Mouse (Mus musculus): ENCODE results near the gene Bicral.

Bicral gene

DNA sequence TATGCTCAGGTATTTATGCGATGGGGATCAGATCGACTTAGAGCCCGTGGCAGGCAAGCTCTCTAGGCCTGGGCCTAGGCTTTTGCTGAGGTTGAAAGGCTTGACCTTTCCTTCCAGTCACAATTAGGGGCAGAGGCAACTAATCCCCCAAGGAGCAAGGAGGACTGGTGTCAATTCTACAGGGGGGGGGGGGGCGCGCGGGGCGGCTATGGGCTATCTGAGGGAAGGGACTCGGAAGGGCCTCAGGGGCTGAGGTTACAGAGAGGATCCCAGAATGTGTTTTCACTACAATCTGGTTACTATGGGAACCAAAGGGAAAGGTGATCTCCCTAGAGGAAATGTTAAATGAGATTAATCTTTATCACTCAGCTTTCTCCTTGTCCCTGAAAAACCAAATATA lies 60.9 kb downstream of the Bicral start:
- WGBS, result 43% methylated on average over 8 of the region's 8 CpGs

DNA sequence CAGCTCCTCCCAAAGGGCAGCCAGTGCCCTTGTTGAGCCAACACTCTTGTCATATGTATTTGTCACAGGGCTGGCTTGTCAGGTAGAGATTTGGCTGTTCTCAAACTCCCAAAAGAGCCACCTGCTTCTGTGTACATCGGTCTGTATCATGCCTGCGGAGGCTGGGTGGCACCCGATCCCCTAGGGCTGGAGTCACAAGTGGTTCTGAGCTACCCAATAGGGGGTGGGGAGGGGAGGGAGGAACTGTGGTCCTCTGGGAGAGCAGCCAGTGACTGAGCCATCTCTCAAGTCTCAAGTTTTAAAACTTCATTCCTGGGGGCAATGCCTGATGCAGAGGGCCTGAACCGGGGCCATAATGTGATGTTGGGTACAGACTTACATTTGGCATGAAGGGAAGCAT lies 61.5 kb downstream of the Bicral start:
- WGBS, result 91% methylated on average over 4 of the region's 4 CpGs

DNA sequence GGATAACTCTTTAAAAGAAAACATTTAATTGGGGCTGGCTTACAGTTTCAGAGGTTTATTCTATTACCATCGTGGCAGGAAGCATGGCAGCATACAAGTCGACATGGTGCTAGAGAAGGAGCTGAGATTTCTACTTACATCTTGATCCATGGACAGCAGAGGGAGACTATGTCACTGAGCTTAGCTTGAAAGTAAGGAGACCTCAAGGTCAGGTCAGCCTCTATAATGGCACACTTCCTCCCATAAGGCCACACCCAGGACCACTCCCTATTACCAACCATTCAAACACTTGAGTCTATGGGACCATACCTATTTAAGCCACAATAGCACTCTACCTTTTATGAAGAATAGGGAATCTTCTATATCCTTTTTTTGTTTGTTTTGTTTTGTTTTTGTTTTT lies 65.3 kb downstream of the Bicral start:
- WGBS, result 88% methylated on average over 2 of the region's 2 CpGs

DNA sequence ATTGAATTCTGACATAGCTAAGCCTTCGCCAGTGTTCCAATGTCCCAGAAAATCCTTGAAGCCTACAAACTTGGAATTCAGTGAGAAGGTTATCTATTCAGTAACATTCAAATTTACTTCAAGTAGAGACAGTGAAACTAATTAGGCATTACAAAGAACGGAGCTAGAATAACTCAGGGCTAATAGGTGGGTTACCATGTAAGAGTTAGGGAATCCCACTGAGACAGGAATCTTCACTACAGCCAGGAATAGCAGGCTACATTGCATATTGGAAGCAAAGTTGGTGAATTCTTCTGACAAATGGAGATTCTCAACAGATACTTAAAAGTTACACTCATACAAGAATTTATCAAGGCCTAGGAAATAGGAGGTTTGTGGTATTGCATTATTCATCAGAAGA lies 70.3 kb downstream of the Bicral start:
- 68% methylated on average over 2 of the region's 2 CpGs for WGBS

DNA sequence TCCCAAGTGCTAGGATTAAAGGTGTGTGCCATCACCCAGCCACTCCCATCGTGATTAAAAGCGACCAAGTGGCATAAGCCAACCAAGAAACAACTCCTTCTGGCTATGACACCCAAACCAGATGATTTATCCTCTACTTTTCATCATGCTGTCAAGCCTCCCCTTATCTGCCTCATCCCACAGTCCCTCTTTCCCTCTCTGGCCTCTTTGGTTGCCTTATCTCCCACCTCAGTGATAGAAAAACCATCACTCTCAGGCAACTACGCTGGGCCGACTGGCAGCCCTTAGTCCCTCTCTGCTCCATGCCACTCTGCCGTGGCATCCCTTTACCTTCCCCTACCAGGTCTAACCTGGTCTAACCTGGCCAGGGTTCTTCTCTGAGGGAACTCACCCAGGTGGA lies 71.3 kb downstream of the Bicral start:
- WGBS, result 94% methylated on average over 5 of the region's 5 CpGs

DNA sequence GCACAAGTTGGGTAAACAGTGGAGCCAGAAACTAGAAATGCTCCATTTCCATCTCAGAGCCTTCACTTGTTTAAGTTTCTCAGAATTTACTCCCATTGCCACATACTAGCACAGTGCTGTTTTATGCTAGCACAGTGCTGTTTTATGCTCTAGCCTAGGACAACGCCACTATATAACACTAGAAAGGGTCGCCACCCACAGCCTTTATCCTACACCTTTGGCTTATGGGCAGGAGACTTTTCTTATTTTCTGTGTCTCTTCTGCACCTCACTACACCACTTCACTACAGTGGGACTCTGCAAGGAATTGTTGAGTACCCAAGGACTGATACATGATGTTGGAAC lies 75.1 kb downstream of the Bicral start:
- WGBS, result 73% methylated on average over 2 of the region's 2 CpGs

DNA sequence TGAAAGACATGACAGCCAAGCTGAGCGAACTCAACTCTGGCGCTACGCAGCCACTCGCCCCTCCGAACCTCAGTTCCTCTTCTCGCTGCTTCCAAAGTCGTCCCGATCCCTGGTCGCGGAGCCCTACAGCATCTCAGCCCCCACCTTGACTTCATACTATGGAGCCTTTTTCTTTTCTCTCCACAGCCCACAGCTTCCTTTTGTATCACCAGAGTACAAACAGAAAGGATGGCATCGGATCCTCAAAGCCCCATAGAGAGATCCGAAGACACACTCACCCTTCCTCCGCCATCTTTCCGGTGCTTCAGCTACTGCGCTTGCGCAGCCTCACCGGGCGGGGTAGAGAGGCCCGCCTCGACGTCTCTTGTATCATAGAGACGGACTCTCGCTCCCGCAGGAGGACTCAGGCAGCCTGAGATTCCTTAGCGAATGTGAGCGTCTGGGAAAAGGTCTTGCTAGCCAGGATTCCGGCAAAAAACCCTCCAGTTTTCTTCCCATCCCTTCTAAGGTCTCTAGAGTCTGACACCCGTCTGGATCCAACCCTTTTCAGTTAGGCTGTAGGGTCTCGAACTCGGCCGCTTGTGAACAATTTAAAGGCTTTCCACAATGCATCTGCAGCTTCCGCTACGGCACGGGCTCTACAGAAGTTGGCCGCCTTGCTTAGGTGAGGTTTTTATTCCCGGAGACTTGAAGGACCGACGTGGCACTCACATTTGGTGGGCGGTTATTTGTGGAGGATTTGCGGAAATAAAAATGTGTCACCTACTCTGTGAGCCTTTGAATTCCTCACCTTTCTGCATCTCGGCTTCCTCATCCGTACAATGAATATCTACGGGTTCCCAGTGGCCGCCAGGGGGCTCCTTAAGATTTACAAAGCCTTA lies 75.7 kb downstream of the Bicral start, which contains the start of gene Rpl7l1:
TSS of gene Rpl7l1 (minus strand) at position 332 of the 881 bp plus-strand sequence.
- WGBS, result under 1% methylated on average over 44 of the region's 44 CpGs

DNA sequence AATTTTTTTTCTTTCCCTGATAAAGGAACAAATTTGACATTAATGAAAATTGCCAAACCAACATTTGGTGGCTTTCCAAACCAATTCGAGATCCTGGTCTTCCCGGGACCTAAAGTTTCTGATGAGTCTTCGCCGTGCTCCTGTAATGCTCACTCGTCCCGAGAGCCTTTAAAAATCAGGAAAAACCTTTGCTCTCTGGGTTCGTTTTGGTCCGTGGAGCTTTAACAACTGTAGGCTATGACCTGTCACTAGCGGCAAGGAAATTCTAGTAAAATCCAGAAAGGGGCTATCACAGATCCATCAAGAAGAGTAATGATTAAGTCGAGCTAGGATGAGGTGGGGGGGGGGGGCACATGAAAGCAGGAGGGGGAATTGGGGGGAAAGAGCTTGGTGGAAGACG lies 76.4 kb downstream of the Bicral start:
- under 1% methylated on average over 11 of the region's 11 CpGs for WGBS

DNA sequence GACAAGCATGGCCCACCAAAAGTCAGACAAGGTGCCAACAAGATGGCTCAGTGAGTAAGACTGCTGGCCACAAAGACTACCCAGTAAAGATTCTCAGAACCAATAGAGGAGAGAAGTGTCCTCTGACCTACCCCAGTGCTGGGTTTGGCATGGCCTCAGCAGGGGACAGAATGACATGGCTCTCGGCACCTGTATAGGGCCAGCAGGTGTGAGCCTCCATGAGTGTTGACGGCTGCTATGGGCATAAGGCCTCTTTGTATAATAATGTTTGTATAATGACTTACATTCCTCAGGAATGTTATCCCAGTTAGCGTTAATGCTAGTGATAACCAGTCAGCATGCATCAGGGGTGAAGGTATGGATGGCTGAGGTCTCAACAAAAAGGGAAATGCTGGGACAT lies 82.2 kb downstream of the Bicral start:
- 83% methylated on average over 3 of the region's 3 CpGs for WGBS

DNA sequence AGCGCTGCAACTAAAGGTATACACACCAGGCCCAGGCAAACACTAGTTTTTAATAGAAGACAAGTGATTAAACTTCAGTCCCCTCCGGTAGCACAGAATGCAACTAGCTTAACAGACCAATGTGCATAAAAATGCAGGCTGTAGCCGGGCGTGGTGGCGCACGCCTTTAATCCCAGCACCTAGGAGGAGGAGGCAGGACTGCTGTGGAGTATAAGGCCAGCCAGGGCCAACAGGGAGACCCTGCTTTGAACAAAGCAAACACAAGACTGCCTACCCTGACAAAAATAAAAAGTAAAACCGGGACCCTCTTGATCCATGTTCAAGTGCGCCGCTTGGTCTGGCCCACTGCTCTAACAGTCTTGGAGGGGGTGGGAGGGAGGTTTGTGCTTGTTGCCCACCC lies 83.2 kb downstream of the Bicral start:
- WGBS, result 94% methylated on average over 9 of the region's 9 CpGs

DNA sequence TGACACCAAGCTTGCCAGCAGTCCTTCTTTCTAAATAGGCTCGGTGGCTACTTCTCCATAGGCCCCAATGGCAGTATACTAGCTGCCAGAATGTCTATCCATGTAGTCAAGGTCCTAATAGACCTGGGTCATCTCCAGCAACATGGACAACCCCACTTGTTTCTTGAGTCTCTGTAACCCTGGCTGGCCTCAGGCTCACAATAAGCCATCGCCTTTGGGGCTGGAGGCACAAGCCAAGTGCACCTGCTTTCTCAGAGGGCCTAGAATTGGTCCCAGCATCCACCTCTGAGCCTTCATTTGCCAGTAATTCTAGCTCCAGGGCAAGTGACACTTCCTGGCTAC lies 84.2 kb downstream of the Bicral start:
- WGBS, result 37% methylated on average over 2 of the region's 2 CpGs

DNA sequence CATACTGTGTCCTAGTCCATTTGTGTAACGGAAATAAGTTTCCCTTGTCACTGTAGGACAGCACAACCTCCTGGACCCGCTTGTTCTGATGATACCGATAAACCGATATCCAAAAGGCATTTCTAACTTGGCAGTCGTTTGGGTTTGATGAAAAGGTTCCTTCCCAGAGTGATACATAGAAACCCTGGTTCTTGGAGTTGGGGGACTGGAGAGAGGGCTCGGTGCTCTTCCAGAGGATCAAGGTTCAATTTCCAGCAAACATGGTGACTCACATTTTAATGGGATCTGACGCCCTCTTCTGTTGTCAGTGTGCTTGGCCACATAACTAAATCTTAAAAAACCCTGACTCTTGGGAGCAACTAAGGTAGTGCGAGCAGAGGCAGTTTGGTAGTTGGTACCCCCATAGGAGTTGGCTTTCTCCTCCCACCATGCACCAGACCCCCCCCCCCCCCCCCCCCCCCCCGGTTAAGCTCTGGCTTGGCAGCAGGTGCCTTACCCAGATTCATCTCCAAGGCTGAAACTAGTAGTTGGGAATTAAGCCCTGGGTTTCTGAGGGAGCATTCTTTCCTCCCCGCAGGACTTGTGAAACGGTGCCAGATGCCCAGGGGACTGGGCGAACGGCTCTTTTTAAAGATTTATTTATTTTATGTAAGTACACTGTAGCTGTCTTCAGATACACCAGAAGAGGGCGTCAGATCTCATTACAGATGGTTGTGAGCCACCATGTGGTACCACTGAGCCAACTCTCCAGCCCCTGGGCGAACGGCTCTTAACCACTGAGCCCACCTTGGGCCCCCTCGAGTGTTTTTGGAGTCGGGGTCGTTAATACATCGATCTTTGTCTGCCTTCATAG lies 84.8 kb downstream of the Bicral start:
- 6% methylated on average over 19 of the region's 20 CpGs for WGBS

DNA sequence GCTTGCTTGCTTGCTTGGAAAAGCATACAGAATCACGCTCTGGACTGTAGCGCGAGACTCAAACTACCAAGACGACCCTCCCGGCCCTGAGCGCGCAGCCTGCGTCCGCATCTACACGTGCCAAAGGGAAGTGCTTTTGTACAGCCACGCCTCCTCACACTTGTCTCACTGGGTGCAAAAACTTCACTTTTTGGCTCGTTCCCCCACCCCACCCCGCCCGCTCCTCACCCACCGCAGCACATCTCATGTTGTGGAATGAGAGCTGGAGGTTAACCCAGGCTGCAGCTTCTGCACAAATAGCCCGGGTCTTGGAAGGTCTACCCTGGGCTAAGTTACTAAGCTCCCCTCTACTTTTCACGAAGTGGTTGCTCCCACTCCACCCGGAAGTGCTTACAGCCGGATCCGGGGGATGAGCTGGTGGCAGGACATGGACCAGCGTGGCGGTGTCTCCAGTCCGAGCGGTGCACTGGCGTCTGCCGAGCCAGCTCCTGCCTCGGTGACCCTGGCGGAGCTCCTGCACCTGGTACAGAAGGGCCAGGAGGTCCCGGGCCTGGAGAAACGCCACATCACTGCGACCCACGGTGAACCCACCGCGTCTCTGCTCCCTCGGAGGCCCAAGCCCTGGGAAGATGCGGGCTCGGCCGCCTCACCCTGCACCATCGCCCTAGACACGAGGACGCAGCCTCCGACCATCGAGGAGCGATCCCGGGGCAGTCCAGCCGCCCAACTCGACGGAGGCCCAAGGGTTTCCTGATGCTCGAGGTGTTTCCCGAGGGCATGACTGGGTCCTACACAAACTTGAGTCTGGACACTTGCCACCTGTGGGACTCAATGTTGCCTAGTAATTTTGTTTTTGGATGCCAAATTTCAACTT lies 85.6 kb downstream of the Bicral start, which contains the start of gene 2310039H08Rik:
TSS of gene 2310039H08Rik (plus strand) at position 232 of the 874 bp plus-strand sequence.
- under 1% methylated on average over 50 of the region's 50 CpGs for WGBS

DNA sequence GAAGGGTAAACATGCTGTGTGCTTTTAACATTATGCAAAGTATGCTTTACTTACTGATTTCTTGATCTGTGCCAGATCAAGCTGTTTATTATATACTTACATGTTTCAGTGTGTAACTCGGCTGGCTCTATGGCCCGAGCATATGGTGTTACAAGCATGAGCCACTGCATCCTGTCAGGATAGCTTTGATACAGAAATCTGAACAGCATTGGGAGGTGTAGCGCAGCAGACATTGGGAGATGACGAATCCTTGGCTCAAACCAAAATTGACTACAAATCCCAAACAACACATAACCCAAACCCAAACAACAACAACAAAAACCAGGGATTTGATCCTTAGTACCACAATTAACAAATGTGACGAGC lies 86.3 kb downstream of the Bicral start:
- WGBS, result 2% methylated on average over 5 of the region's 5 CpGs

DNA sequence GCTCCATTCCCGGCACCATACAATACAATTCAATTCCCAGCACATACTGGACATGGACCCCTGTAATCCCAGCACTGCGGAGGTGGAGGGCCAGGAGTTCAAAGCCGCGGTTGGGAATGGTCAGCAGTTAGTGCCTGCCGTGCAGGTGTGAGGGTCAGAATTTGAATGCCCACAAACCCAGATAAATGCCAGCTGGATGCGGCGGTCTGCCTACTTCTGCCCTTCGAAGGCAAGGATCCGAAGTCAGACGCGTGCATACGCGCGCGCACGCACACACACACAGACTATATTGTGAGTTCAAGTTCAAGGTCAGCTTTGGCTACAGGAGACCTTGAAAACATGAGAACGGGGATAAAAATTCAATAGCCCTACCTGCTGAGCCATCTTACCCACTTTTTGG lies 86.7 kb downstream of the Bicral start:
- 65% methylated on average over 17 of the region's 17 CpGs for WGBS

DNA sequence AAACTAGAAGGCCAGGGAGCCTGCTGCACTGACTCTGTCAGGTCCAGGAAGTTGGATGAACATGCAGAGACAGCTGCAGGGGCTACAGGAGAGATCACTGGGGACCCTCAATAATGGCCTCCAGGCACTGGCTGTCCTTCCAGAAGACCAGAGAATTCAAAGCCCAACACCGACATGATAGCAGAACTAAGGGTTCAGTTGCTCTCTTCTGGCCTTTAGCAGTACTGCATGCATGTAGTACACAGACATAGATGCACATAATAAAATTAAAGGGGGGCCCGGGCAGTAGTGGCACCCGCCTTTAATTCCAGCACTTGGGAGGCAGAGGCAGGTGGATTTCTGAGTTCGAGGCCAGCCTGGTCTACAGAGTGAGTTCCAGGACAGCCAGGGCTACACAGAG lies 87.3 kb downstream of the Bicral start:
- WGBS, result 88% methylated on average over 4 of the region's 4 CpGs

DNA sequence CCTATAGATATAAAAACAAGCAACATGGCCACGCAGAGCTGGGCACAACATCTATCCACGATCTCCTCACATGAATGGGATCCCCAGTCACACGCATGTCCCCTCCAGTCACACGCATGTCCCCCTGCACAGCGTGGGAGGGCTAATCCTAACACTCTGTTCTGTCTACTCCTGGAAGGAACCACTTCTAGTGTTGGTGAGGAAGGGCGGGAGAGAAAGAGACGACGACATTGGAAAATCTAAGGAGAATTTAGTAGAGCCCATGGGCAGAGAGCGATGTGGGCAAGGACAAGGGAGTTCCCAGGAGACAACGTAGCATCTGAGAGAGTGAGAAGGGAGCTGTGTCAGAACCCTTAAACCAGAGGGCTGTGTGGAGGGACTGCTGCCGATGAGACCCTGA lies 87.7 kb downstream of the Bicral start:
- 91% methylated on average over 11 of the region's 11 CpGs for WGBS

DNA sequence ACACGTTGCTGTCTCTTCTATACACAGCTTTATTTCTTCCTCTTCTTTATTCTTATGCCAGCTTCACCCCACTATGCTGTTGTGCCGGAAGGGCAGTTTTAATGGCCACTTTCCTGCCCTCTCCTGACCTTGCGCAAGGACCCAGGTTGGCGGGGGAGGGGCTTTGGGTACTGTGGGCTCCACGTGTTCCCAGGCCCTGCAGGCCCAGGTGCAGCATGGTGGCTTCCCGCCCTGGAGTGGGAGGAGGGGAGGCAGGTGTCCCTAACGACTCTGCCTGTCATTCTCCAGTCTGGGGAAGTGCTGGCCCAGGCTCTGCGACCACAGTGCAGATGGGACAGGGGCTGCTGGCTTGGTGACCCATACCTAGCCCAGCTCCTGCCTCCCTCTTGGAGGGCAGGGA lies 90.4 kb downstream of the Bicral start:
- 63% methylated on average over 8 of the region's 8 CpGs for WGBS

DNA sequence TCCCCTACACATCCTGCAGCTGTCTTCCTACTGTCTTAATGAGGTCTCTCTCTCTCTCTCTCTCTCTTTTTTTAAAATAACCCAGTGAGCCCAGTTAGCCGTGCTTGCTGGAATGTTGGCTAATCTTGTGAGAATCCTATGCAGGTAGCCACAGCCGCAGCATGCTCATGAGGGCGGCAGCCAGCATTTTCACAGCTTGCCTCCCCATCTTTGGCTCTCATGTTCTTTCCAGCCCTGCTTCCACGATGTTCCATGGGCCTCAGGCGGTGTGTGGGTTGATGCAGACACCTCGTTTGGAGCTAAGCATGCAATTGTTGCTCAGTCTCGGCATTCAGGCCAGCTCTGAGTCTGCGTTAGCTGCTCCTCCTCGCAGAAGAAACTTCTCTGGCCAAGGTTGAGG lies 93.4 kb downstream of the Bicral start:
- 39% methylated on average over 9 of the region's 9 CpGs for WGBS

DNA sequence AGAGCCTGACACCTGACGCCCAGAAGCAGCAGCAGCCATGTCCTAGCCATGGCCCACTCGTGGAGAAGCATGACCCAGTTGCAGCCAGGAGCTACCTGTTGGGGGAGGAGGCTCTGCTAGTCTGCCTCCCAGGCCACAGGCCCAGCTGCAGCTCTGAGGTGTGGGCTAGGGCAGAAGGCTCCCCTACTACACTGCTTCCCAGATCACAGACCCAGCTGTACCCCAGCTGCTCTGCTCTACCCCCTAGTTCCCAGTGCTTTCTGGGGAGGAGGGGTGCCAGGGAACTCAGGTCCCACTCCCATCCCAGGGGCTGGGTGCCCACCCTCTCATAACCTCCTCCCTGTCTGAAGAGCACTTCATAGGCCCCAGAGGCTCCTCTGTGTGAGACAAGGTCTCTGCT lies 94.7 kb downstream of the Bicral start, which contains the start of gene Ptcra:
TSS of gene Ptcra (minus strand) at position 169 of the 400 bp plus-strand sequence.
- 72% methylated on average over 2 of the region's 2 CpGs for WGBS

DNA sequence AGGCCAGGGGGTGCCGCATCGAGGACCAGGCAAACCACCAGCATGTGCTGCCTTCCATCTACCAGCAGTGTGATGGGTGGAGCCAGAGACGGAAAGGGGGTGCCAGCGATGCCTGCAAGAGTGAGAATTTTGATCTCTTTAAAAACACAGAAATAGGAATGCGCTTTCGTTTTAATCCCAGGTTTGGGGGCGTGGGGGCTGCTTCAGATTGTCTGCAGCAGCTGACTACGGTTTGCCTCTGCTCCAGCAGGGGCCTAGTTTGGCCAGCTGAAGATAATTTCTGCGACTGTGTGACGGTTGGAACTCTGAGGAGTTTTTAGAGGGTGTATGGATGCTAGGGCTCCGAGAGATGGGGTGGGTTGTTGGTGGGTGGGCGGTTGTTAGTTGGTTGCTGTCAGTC lies 99.5 kb downstream of the Bicral start:
- WGBS, result 55% methylated on average over 12 of the region's 12 CpGs
